Mouse (Mus musculus) adrenal gland, adult 8-10 months (tissue): Measurements from ENCODE around the gene Pitpnm3. TPM values are rescaled to one million over a fixed set of nuclear protein-coding genes. Genes with fewer than 3 reads are reported as not detected.

Experiments used
- DNase-seq: peaks from one replicate; pipeline ENCODE4 v3.0.0; 2022
- total RNA-seq, 4 experiments: library from RNA; stranded (reverse); gene quantifications; 2 replicates each; pipeline ENCODE4 v1.2.4; 2022

The Pitpnm3 gene
- total RNA-seq, 4 experiments from 2014 or later, result 1.9 to 15.9 (median 8.4) TPM

DNA sequence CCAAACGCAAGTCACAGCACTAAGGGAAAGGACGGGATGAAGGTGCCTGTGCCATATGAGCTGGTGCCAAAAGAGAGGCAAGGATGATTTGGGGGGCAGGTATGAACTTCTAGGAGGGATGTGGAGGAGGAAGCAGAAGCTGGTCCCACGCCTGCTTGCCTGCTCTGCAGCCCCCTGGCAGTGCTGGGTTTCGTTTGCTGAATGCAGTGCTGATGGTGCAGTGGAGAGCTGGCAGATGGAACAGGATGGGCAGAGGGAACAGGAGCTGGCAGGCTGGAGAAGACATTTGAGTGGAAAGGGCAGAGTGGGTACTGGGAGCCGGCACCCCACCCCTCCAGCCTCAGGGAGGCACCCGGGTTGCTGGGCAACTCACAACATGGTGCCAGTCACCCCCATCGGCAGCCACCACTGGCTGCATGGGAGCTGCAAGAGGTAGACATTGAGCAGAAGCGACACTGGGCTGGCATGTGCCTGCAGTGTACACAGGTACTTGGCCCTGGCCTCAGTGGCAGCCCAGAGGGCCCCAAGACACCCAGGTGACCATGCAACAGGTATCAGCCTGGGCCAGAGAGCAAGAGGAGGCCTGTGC lies 86.3 kb downstream of the Pitpnm3 start:
- no peak for DNase-seq

DNA sequence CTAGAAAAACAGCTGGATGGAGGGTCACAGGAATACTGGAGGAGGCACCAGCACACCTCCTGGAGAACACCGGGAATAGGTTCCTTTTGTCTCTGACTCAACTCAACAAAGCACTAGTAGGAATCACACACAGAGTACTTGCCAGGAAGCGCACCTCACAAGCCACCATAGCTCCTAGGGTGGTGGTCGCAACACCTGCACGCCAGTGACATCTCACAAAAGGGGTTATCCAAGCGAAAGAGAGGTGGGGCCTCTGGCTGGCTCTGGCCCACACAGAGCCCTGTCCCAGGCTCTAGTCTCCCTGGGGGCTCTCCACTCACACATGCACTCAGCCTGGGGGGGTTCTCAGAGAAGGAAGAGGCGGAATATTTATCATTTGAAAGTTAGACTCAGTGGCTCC lies 86.8 kb downstream of the Pitpnm3 start:
- no peak for DNase-seq

DNA sequence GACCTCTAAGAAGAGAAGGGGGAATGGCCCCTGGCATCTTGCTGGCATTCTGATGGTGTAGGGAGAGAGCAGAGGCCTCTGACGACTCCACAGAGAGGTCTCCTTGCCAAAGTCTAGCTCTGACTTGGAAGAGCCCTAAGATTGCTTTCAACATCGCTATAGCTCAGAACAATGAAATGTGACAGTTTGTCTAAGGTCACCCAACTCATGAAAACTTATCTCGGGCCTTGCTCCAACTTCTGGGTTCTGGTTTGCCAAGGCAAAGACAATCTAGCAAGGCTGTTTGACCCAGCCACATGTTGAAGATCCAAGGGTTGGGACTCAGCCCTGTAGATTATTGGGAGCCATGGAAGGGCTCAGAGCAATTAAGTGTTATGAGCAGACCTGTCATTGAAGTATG lies 91.3 kb downstream of the Pitpnm3 start:
- DNase-seq, result peak; percentile 31

DNA sequence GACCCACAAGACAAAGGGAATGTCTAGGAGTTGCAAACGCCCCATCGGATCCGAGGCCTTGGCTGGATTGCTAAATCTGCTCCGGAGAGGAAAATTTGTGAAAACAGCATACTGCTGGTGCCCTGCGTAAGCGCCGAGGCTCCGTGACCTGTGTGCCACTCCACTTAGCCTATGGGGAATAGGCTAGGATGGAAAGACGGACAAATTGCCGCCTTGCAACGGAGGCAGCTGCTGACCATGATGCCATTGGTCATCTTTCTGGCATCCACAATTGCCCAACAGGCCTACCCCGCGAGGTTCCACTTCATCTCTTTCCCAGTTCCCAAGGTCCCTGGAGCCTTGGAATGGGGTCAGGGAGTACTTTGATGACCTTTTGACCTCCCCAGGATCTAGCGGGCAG lies 92.9 kb downstream of the Pitpnm3 start:
- peak; percentile 39 for DNase-seq

DNA sequence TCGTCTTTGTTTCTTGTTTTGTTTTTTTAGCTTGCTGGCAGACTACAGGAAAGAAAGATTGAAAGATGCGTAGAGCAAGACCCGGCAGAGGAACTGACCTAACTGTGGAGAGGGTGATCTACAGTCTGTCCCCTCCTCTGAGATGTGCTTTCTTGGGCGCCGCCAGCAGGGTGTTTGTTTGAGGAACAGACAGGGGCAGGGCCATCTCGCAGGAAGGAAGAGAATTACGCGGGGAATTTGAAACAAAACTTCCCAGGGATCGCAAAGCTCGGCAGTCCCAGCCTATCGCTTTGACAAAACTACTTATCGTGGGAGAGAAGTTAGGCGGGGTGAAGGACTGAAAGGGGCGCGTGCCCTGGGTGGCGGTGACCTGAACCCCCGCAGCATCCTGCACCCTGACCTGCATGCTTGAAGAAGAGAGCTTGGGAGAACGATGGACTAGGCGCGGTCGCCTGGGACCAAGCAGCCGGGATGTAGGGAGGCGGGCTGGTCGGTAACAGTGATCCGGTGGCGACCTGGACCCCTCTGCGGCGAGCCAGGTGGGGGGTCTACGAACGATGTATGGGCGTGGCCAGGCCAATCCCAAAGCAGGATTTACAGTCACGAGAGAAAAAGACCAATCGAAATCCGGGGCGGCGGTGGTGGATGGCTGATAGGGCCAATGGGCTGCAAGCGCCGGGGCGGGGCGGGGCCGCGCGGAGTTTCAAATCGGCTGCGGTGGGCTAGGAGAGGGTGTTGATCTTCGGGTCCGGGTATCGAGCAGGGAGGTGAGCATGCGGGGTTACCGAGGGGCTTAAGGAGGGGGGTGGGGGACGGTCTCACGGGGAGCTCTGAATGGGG lies 93.6 kb downstream of the Pitpnm3 start, which contains the start of gene Pimreg:
Gene Pimreg, plus strand, starts transcription at position 265 of the 840 bp plus-strand sequence.
- DNase-seq, result peak; percentile 74

DNA sequence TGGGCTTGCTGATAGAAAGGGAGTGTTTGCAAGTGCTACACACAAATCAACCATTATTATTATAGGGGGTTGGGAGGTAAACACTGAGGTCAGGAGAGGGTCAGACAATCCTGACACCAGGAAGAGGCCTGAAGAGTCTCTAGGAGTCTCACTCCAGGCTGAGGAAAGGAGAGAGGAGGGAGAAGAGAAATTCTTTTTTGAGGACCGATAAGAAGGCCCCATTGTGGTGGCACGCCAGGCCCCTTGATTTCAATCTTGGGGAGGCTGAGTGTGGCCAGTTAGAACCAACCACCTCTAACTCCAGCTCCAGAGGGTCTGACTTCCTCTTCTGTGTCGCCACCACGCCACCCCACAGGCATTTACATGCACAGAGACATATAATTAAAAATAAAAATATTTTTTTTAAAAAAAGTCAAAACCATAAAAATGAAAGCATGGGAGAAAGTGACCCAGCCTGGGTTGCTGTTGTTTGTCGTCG lies 94.2 kb downstream of the Pitpnm3 start:
- no peak for DNase-seq

DNA sequence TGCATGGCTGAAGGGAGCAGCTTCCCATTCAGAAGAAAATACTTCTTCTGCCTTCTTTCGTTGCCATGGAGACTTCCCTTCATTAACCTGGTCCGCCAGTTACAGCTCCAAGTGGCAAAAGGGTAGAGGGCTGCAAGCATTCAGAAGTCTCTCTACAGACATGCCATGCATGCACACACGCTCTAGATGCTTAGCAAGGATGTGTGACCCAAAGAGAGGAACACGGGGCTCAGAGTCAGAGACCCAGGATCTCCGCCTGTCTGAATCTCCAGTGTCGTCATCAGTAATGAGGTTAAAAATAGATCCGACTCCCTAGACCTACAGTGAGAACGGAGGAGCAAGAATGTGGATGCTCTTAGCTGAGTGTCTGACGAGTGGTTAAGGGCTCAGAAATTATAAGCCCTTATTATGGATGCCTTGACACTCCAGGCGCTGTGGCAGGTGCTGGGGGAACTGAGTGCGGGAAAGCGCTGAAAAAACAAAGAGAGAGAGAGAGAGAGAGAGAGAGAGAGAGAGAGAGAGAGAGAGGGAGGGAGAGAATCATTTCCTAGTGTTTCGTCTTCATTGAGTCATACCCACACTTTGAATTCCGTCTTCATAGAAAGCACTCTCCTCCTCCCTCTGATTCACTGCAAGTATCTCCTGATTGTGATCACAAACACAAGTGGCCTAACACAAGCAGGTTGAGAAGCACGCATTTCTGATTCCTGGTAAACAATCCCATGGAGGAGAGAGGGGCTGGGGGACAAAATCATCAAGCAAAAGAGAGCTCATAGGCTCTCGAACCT lies 95.8 kb downstream of the Pitpnm3 start:
- DNase-seq, result no peak

DNA sequence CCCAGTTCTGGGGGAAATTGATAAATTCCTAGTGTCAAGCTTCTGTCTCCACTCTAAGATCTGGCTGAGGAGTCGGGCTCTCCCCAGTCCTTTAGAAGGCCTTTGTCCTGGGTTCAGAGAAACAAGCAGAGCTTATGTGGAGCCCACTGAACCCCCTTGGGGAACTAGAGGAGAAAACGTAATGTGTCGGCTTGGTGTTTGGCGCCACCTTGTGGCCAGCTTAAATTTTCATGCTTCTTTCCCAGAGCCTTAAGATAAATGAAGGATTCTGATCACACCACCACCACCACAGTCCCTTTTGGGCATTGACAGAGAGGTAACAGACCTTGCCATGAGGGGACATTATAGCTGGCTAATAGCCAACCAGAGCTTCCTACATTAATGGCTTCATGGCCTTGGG lies 97.6 kb downstream of the Pitpnm3 start:
- no peak for DNase-seq

DNA sequence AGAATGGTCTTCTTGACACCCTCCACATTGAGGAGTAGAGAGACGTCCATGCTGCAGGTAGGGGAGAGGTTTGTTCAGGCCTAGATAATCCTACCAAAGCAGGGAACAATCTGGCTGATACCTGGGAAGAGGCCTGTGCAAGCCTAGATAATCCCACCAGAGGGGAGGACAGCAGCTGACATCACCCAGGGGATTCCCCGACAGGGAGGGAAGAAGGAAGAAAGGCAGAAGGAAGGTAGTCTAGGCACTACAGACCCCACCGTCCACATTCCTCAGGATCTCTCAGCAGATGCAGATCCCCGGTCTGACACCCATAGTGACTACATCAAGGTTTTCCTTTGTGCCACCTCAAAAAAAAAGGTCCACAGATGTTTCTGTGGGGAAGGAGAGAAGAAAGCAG lies 98.2 kb downstream of the Pitpnm3 start, which contains the start of gene Aipl1:
Gene Aipl1, minus strand, starts transcription at position 101 of the 400 bp plus-strand sequence.
- no peak for DNase-seq

DNA sequence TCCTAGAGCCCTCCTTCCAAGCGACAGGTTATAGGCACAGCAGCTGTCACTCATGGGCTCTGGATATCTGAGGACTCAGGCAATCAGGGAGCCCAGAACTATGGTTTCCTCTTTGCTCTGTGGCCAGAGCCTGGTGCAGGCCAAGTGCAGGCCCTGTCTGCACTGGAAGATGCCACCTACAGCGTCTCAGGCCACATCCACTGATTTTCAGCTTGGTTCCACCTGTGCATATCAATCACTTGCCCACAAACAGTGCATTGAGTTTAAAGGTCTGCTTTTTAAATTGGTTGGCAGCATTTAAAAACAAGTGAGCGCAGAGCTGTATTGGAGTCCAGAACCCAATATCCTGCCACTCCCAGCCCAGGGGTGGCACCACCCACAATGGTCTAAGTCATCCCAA lies 103.0 kb downstream of the Pitpnm3 start:
- no peak for DNase-seq

DNA sequence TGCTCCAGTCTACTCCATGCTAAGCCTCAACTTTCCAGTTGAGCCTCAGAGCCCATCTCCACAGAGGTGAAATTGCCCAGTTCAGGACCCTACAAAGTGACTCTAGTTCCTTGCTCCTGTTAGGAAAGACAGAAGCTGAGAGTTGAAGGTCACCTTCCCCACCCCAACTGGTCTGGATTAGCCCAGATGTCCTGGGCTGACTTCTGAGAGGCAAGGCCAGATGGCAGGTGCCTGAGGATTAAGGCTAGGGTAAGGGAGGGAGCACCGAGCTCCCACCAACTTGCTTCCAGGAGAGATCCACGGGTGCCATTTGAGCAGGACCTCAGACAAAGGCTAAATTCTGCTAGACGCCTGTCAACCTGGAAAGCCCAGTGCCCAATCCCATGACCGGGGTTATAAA lies 103.5 kb downstream of the Pitpnm3 start:
- DNase-seq, result no peak

DNA sequence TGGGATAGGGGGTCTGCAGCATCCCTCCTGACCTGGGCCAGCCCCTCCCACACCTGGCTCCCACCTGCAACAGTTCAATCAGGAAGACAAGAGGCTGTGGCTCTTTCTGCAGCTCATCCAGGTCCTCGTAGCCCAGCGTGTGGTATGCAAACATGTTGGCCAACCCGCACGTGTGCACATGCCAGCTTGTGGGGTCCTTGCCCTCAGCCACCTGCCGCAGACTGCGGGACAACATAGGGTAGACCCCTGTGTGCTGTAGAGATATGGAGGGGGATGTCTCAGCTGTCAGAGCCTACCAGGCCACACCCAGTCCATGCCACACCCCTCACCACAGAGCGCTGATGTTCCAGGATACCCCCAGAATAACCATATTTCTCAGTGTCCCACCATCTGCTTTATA lies 104.2 kb downstream of the Pitpnm3 start:
- no peak for DNase-seq

DNA sequence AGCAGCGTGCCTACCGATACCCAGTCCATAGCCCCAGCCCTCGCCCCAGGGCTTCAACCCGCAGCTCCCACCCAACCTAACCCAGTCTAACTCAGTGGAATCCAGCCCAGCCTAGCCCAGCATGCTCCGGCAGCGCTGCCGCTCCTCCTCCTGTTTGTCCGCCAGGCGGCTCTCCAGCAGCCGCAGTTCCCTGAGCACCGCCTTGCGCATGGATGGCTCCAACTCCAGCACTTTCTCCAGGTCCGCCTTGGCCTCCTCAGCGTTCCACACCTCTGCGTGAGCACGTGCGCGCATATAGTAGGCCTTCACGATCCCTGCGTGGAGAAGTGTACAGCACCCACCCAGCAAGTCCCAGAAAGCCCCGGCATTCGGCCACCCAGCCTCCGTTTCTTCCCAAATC lies 106.4 kb downstream of the Pitpnm3 start:
- DNase-seq, result no peak

DNA sequence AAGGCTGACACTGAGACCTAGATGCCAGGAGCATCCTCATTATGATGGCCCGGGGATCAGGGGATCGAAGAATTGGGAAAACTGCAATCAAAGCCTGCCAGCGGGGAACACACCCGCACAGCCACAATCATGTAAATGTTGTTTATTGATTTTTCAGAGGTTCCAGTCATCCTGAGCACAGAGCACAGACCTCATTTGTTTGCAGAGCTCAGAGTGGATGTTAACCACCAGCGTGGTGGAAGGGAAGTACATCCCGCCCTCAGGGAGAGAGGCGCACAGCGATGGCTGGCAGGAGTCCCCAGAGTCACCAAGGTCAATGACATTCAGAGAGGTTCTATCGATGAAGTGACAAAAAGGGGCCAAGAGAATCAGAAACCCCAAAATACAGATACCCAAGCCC lies 107.7 kb downstream of the Pitpnm3 start:
- DNase-seq, result no peak

DNA sequence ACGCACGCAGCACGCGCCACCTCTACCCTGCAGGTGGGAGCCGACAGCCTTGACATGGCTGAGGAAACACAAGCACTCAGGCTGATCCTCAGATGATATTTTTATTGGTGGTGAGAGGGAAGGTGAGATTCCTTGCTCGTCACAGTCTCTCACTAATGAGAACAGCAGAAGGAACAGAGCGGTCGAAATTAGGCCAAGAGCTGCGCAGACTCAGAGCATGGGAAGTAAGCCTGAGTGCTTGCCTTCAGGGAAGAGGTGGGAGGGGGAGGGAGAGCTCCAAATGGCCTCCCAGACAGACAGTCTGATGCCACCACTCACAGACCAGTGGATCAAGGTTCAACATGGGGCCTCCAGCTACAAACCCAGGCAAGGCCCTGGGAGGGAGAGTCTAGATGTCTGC lies 109.1 kb downstream of the Pitpnm3 start:
- no peak for DNase-seq

DNA sequence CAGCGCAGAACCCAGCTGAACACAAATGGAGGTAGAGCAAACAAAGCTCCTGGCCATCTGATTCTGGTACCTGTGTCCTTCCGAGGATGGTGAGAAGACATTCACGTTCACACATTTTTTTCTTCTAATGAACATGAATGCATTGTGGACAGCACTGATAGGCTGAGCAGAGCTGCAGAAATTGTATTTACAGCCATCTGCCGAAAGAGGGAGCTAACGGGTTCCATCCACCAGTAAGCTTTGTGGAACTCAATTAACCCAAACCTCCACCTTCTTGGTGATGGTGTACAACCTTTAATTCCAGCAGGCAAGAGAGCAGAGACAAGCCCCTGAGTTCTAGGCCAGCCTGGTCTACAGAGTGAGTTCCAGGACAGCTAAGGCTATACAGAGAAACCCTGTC lies 109.7 kb downstream of the Pitpnm3 start:
- no peak for DNase-seq

DNA sequence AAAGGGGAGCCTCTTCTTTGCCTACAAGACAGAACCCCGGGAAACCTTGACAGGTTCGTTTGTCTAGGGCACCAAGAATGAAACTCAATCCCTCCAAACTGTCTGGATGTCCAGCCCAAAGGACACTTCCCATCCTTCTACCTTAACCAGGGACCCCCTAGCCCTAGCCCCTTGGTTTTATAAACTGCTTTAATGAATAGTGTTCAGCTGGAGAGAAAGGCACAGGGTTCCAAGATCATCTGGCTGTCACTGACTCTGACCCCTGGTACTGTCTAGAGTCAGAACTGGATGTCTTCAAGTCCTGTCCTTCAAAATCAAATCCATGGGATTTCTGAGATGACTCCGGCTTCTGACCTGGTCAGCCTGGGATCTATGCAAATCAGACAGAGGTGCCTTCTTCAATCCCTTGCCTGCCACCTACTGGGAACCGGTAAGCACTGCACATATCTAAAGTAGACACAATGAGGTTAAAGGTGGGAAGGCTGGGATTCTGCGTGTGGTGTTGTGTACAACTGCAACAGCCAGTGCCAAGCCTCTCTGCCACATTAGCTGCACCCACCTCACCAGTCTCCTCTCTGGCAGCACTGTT lies 111.3 kb downstream of the Pitpnm3 start:
- peak; percentile 35 for DNase-seq

DNA sequence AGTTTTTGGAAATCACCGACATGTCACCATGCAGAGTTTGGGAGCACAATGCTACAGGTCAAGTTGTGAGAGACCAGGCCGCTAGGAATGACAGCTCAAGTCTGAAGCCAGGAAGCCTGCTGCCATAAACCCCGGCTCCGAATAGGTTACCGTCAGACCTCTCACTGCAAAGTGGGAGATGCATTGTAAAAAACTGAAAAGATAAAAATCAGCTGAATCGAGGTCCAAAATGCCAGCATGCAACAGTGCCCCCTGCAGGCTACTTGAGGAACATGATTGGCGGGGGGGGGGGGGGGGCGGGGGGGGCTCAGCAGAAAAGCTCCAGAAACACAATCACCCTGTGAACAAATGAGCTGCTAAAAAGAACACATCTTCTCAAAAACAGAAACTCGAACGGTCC lies 112.0 kb downstream of the Pitpnm3 start:
- DNase-seq, result no peak

DNA sequence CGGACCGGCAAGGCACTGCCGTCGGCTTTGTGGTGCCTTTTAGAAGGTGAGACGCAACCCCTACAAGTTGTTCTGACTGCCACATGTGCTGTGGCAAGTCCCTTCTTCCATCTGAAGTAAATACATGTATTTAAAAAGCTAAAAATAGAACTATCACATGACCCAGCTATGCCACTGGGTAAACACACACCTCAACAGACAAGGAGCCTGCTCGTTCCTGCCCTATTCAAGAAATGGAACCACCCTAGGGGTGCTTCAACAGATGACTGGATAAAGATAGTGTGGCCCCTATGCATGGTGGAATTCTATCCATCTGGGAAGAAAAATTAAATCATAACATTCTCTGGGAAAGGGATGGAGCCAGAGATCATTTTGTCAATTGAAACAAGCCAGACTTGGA lies 112.8 kb downstream of the Pitpnm3 start:
- no peak for DNase-seq

DNA sequence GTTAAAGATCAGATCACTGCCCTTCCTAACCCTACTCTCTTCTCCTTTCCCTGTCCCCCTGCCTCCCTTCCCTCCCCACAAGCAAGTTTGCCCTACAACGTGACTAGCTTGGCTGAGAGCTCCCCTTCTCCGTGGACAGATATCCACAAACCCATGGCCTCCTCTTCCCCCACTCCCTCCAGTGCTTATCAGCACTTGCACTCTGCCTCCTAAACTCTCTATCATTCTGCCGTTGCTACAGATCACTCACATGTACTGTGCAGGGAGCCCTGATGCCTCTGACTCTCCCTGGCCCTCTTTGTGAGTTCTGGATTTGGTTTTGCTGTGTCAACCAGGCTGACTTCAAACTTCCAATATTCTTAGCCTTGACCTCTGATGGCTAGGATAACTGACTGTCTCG lies 114.6 kb downstream of the Pitpnm3 start:
- DNase-seq, result no peak

DNA sequence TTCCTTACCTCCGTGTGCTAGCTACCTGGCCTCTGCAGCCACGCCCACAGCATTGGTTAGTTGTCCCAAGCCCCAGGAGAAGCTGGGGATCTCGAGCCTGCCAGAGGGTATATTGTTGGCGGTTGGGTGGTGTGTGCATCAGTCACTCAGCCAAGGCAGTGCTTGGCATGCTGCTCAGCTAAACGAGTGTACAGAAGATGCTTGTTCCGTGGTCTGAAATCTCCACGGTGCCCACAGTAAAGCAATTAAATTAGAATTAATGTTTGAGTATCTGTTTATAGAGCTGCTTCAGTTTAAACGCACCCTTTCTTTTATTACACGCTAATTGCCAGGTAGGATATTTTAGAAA lies 118.4 kb downstream of the Pitpnm3 start:
- DNase-seq, result no peak

DNA sequence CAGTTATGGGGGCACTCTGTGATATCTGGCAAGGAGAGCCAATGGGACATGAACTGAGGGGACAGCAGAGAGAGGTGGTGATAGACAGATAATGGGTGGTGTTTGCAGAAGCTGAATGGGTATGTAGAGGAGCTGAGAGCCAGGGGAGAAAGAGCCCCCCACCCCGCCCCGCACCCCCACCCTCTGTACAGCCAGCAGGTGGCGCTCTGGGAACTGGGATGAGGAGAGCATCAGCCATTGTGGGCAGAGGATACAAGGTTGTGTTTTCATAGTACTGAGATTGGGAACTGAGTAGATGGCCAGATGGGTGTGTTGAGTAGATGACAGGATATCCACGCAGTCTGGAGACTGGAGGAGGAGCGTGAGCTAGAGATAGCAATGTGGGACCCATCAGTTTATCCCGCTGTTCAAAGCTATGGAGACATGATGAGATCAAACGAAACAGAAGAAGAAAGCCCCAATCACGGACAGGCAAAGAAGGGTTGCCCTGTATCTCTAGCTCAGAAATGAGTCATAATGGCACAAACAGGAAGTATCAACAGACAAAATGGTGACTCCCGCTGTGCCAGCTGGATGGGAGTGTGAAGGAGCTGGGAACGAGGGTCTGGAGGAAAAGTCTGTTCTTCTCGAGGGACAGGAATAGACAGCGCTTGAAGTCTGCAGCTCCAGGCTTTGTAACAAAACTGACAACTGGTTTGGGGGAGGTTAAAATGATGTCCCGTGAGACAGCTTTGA lies 118.9 kb downstream of the Pitpnm3 start:
- DNase-seq, result no peak
